Mouse (Mus musculus): ENCODE results near the gene Akap4.

The Akap4 gene

DNA sequence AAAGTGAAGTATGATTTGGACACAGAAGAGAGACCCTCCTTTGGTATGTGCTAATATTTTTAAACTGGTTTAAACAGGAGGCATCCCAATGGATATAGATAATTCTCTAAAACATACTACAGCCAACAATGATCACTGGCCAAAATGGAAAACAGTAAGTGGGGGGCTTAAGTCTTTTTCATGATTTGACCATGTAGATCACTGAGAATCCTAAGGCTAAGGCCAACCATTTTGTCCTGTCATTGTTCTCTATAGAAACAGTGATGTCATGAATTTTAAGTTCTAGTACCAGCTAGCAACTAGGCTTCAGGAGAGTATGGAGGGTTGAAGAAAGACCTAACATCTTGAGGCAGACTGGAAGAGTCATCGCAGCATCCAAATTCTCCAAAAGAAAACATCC lies at the start of gene Akap4:
Gene Akap4, plus strand, starts transcription at position 301 of the 400 bp plus-strand sequence.
- no peak for DNase-seq (ENCODE audit: low spot score in 2 of 2)

DNA sequence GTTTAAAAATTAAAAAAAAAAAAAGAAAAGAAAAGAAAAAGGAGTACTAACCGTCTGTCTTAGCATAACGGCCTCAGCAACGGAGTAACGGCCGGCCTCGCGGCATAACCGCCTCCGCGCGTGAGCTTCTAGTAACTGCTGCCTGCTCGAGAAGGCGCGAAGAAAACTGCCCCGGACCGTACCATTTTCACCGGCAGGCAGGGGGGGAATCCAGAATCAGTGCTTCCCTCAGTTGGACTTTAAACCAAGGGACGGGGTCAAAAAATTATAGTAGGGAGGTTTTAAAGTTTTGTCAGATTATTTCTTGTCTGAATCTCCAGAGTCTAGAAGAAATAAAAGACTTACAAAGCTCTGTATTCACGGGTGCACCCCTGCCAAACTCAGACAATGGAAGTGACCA lies 25.8 kb upstream of the Akap4 start, which contains the start of gene Ccnb3:
Gene Ccnb3, minus strand, starts transcription at position 101 of the 400 bp plus-strand sequence.
- no peak for DNase-seq (ENCODE audit: low spot score in 2 of 2)

DNA sequence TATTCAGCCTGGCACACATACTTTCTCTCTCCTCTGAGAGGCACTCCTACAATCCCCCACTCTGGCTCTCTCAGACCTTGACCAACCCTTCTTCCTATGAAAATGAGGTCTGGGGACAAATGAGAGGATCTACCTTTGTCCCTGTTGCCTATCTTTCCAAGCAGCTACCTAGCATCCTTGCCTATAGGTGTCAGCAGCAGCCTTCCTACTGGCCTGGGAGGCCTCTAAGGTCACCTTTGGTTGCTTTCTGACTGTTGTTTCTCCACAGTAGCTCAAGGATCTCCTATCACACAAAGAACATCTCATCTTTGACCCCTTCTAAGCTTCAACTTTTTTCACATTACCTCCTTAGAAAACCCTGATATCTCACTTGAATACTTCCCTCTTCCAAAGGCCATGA lies 10.3 kb upstream of the Akap4 start:
- DNase-seq (ENCODE audit: low spot score in 2 of 2), result no peak

DNA sequence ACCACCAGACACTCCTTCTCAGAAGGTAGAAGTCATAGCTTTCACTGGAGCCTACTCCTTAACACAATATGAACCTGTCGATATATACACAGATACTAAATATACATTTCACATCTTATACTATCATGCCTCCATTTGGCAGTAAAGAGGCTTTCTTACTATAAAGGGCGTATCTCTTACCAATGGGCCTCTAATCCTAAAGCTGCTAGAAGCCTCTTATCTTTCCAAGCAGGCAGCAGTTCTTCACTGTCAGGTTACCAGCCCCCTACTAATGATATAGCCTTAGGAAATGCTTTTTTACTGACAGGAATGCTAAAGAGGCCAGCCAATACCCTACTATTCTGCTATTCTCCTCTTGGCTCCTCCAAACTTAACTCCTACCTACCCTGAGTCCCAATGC lies 9.7 kb upstream of the Akap4 start:
- DNase-seq (ENCODE audit: low spot score in 2 of 2), result no peak

DNA sequence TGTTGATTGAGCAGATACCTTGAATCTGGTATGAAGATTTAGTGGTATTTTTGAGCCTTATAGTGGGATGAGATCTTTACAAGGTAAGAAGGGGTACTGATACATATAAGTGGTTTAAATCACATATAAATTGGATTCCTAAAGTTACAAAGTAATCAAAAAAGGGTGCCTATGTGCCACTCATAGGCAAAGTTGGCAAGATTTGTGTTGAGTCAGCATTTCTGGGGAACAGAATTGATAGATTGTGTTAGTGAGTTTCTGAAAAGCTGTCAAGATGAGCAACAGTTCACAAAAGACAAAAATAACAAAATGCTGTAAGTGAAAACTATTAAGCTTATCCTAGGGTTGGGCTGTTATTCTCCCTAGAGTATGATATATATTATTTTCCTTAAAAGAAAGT lies 3.2 kb upstream of the Akap4 start:
- DNase-seq (ENCODE audit: low spot score in 2 of 2), result no peak

DNA sequence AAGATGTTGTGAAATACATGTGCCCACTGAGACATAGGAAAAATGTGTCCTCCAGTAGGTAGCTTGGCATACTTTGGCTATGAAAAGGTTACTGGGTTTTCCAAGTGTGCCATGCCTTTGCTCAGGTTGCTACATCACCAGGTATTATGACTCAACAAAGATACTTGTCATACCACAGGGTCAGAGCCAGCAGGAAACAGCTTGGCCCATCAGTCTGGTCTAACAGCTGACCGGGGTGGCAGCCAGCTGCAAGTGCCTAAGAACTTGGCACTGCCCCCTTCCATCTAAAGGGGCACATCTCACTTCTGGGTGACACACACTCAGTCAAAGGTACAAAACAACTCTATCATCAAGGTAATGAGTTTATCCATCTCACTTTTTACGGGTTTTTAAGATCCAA lies 683 bp downstream of the Akap4 start:
- no peak for DNase-seq (ENCODE audit: low spot score in 2 of 2)

DNA sequence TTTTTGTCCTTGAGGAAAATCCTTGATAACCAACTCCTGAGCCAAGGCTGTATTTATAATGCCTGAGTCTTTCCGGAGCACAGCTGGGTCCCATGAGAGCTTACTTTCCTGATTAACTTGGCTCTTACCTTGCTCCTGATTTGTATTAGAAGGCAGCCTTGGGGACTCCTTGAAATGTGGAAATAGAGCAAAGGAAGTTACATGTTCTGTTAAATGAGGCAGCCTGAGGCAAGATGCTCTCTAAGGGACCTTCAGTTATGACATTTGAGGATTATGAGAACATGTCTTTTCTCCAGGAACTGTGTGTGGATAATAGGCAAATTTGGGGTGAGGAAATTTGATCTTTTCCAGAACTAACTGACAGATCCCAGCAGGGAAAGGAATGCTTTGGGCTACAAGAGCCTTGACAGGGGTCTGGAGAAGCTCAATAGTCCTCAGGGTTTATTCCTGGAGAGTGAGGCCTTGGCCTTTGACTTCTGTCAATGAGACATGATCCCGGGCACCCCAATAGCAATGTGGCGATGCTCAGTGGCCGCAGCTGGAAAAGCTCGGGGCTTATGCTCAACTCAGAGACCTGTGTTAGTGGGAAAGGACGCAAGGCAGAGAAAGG lies 12.6 kb downstream of the Akap4 start:
- DNase-seq (ENCODE audit: low spot score in 2 of 2), result no peak

DNA sequence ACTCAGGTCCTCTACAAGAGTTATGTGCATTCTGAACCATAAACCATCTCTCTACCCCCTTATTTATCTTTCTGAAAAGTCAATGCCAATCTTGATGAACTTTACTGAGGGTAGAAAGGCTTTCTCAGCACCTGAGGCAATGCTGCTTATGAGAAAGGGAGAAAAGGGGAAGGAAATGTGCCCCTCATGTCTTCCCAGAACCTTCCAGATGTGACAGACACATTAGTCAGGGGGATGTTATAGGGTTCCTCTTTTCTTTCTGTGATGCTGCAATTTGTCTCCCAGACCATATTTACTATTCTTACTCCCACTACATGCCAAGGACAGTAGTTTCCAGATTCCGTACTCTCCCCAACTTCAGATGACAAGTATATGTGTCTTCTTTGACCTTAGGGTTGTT lies 18.6 kb downstream of the Akap4 start:
- DNase-seq (ENCODE audit: low spot score in 2 of 2), result no peak

DNA sequence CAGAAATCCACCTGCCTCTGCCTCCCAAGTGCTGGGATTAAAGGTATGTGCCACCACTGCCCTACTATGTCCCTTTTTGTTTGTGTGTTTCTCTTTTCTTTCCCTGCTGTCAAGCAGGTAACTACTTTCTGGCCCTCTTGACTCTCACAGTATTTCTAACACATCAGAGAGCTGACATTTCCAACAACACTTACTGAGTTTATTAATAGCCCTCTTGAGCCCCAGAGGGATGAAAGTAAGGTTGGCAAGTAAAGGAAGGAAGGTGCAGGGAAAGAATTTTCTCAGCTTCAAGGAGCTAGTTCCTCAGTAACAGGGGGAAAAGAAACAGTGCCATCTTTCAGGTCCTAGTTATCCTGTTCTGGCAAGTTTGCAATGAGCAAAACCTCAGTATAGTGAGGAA lies 23.0 kb downstream of the Akap4 start:
- no peak for DNase-seq (ENCODE audit: low spot score in 2 of 2)

DNA sequence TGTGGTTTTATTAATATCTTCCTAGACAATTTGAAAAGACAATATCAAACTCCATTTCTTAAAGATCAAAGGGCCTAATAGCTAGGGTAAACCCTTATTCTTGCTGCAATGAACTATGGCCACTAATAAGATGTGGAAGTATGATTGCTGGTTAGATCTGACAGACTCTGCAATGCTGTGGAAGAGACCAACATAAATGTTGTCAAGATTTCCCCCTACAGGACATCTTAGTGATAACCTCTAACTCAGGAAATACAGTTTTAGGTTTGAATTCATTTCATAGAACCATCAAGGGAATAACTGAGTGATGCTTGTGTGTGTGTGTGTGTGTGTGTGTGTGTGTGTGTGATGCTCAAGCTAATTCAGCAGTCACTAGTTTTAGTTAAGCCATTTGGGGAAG lies 35.0 kb downstream of the Akap4 start:
- DNase-seq (ENCODE audit: low spot score in 2 of 2), result no peak

DNA sequence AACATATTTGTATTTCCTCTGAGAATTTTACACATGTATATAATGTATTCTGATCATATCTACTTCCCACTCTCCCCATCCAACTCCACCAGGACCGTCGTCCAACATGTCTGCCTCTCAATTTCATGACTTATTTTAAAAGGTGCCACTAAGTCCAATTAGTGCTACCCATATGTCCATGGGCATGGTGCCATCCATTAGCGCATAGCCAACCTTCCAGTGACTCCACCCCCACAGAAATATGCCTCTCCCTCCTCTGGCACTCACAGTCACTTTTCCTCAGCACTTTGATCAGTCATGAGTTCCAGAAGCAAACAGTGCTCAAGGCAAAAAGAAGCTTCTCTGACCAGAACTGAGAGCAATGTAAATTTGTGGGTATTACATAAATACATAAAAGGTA lies 47.6 kb downstream of the Akap4 start:
- DNase-seq (ENCODE audit: low spot score in 2 of 2), result no peak

DNA sequence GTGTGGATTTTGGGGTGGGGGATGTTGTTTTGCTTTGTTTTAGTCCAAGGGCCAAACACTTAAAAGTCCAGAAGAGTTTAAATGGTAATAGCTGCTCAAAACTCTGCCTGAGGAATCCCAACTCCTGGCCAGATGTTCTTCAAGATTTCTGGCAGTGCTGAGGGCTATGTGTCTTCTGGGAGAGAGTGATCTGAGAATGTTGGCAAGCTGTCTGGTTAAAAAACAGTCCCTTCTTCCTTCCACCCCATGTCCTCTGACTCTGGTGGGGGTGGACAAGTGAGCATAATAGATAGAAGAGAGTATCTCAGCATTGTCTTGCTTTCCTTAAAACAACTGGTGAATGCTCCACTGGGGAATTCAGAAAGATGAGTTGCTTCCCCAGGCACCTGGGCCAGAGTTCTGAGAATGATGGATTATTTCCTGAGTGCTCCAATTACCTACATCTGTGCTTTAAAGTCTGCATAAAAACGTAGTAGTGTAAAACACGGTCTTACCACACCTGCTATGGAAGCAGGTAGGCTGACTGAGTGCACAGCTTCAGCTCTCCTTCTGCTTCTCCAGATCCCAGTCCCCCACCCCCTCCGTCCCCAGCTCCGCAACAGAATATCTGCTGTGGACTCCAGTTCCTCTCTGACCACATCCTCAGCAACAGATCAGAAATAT lies 54.4 kb downstream of the Akap4 start:
- no peak for DNase-seq (ENCODE audit: low spot score in 2 of 2)

Measured in urinary bladder, adult 18-20 months (tissue).